Mouse (Mus musculus): ENCODE data around the gene Cdc25a.
A peak's percentile ranks its signal among the peaks of the same experiment; 100 is the strongest.

Gene Cdc25a

GRCm38 (mm10) chr9:109932756-109933375 lies 57.5 kb downstream of the Cdc25a start:
- DNase-seq (ENCODE audit: low spot score): peak; percentile 2

- no peak for DNase-seq (ENCODE audit: low spot score)
These were observed 64.0 kb downstream of the Cdc25a start for GRCm38 (mm10) chr9:109939401-109939800.

GRCm38 (mm10) chr9:109942796-109943195 lies 67.4 kb downstream of the Cdc25a start:
- no peak for DNase-seq (ENCODE audit: low spot score)
